Mouse (Mus musculus): ENCODE measurements around the gene Strn3.

GRCm38 (mm10) chr12:51589263-51589662, 102.4 kb downstream of the Strn3 start:
- TF ChIP-seq CTCF (IDR thresholded peaks at IDR 0.05 in 2 of 3, conservative IDR thresholded peaks at IDR 0.05 in 1 of 3; ENCODE audit: control insufficient read depth in 1 of 3, insufficient read depth in 1 of 3, low read depth in 2 of 3, low read length in 3 of 3, poor library complexity in 1 of 3, severe bottlenecking in 1 of 3), result no peak
- no peak for TF ChIP-seq POLR2A (IDR thresholded peaks at IDR 0.05; ENCODE audit: control insufficient read depth in 1 of 2, insufficient read depth in 1 of 2, low read depth in 1 of 2, low read length in 2 of 2, poor library complexity in 1 of 2)
- TF ChIP-seq EP300 (IDR thresholded peaks at IDR 0.05; ENCODE audit: low read depth in 1 of 2, low read length in 2 of 2), result peak in 1 of 2 experiments; percentile 26; a peak in 1 of 4 replicates
- TF ChIP-seq USF1 (IDR thresholded peaks at IDR 0.05; ENCODE audit: low read depth, low read length), result no peak
- TF ChIP-seq SIN3A (IDR thresholded peaks at IDR 0.05; ENCODE audit: low read length), result no peak
- TF ChIP-seq ELF1 (IDR thresholded peaks at IDR 0.05; ENCODE audit: low read depth, low read length), result no peak
- no peak for TF ChIP-seq NRF1 (IDR thresholded peaks at IDR 0.05; ENCODE audit: insufficient read depth, low read depth, low read length, poor library complexity, severe bottlenecking)
